Mouse (Mus musculus): ENCODE data around the gene Slc30a10. TPM values are rescaled to one million over a fixed set of nuclear protein-coding genes. Genes with fewer than 3 reads are reported as not detected.

Gene Slc30a10
- polyA plus RNA-seq (2015; fragmentation: Nextera tagmentation; extraction: Ambion mirVana) = 8.3 and 10.0 TPM in 2 replicates

DNA sequence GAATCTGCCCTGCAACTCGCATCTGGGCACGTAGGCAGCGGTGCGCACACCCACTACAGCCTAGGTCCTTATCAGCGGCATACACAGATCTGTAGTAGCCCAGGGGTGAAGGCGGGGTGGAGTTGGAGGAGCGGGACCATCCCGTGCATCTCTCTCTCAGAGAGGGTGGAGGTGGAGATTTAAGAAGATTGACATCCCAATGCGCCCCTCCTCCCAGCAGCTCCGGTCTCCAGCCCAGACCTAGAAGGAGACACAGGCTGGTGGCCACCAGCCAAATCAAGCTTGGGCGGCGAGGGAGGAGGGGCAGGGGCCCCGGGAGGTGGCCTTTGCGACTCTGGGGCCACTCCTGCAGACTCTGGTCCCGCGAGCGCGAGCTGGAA, at the start of gene Slc30a10:
Slc30a10 (plus strand) TSS at position 274 of the 380 bp plus-strand sequence.
- peak; percentile 92 for ATAC-seq
- no peaks in the 10 kb centered on the region for H3K9me3 ChIP-seq (ENCODE audit: control insufficient read depth, low read length)
- peaks cover 10% of the 10 kb centered on the region for H3K4me1 ChIP-seq (ENCODE audit: control insufficient read depth, insufficient read depth, low read depth, low read length)
- H3K27me3 ChIP-seq (replicated peaks; ENCODE audit: control insufficient read depth, insufficient read depth, low read length) = no peaks in the 10 kb centered on the region
- H3K9ac ChIP-seq (ENCODE audit: low read depth, low read length) = peak within 1 kb of the TSS; percentile 83
- no peaks in the 10 kb centered on the region for H3K36me3 ChIP-seq (ENCODE audit: control insufficient read depth, insufficient read depth, low read length)
- 1% methylated on average over 18 of the region's 18 CpGs for WGBS
- H3K4me3 ChIP-seq (ENCODE audit: low read length) = peak within 1 kb of the TSS; percentile 62
- H3K27ac ChIP-seq (ENCODE audit: low read depth, low read length) = peak within 1 kb of the TSS; percentile 73
- peak within 1 kb of the TSS; percentile 67 for H3K4me2 ChIP-seq (ENCODE audit: low read length)

DNA sequence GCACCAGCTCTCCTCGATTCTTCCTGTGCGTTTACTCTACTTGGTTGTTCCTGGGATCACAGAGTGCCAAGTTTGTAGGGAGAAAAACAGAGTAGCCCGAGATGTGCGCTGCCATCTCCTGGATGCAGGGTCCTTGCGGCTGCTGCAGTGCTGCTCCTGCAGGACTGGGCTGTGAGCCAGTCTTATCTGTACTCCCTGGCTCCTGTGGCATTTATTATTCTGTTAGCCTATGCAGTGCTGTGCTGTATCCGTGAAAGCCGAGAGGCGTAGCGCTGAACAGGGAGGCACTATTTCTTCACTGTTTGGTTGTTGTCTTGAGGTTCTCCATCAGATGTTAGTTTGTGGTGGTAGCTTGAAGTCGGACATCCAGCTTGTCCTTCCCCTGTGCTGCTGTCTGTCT, 48.7 kb upstream of the Slc30a10 start:
- peaks cover 40% of the 10 kb centered on the region for H3K36me3 ChIP-seq (ENCODE audit: control insufficient read depth, insufficient read depth, low read length)
- no peak overlapping the region for H3K4me3 ChIP-seq (ENCODE audit: low read length)
- no peak overlapping the region for H3K27ac ChIP-seq (ENCODE audit: low read depth, low read length)
- no peaks in the 10 kb centered on the region for H3K27me3 ChIP-seq (replicated peaks; ENCODE audit: control insufficient read depth, insufficient read depth, low read length)
- no peak for ATAC-seq
- no peaks in the 10 kb centered on the region for H3K4me1 ChIP-seq (ENCODE audit: control insufficient read depth, insufficient read depth, low read depth, low read length)
- H3K9me3 ChIP-seq (ENCODE audit: control insufficient read depth, low read length) = no peaks in the 10 kb centered on the region
- WGBS = 89% methylated on average over 10 of the region's 10 CpGs
- no peak overlapping the region for H3K9ac ChIP-seq (ENCODE audit: low read depth, low read length)
- H3K4me2 ChIP-seq (ENCODE audit: low read length) = no peak overlapping the region

DNA sequence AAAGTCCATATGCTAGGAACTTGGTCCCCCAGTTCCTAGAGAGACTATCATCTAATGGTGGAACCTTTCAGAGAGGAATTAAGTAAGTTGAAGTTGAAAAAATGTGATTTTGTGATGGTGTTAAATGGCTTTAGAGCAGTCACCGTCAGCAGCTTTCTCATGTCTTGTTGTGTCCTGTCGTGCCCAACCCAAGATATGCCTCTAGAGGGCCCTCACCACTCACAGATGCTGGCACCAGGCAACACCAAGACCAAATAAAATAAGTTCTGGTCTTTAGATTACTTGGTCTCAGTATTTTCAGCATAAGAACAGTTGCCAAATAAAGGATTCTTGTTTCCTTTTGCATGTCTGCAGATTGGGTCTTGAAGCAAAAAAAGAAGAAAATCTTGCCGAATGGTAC, 44.8 kb upstream of the Slc30a10 start:
- no peak for ATAC-seq
- Histone ChIP-seq H3K4me1 (ENCODE audit: control insufficient read depth, insufficient read depth, low read depth, low read length) (no peaks in the 10 kb centered on the region), H3K9ac (ENCODE audit: low read depth, low read length) (no peak overlapping the region), H3K27me3 (replicated peaks; ENCODE audit: control insufficient read depth, insufficient read depth, low read length) (no peaks in the 10 kb centered on the region), H3K27ac (ENCODE audit: low read depth, low read length) (no peak overlapping the region), H3K9me3 (ENCODE audit: control insufficient read depth, low read length) (no peaks in the 10 kb centered on the region), H3K4me3 (ENCODE audit: low read length) (no peak overlapping the region), H3K36me3 (ENCODE audit: control insufficient read depth, insufficient read depth, low read length) (peaks cover 34% of the 10 kb centered on the region), H3K4me2 (ENCODE audit: low read length) (no peak overlapping the region)
- 71% methylated on average over 3 of the region's 3 CpGs for WGBS

DNA sequence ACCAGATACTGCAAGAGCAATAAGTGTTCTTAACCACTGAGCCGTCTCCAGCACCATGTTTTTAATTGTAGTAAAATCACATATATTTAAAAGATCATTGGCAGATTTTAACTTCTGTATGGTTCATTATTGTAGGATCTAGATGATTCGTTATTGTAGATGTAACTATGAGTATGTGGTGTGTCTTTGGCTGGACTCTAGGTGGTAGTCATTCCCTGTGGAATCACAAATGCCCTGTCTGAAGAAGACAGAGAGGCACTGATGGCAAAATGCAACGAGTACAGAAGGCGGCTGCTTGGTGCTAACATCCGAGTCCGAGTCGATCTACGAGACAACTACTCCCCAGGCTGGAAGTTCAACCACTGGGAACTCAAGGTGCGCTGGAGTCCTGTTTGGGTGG, 36.6 kb upstream of the Slc30a10 start:
- Histone ChIP-seq H3K9ac (ENCODE audit: low read depth, low read length) (no peak overlapping the region), H3K27me3 (replicated peaks; ENCODE audit: control insufficient read depth, insufficient read depth, low read length) (no peaks in the 10 kb centered on the region), H3K9me3 (ENCODE audit: control insufficient read depth, low read length) (no peaks in the 10 kb centered on the region), H3K36me3 (ENCODE audit: control insufficient read depth, insufficient read depth, low read length) (peaks cover 50% of the 10 kb centered on the region), H3K4me2 (ENCODE audit: low read length) (no peak overlapping the region), H3K4me3 (ENCODE audit: low read length) (no peak overlapping the region), H3K27ac (ENCODE audit: low read depth, low read length) (no peak overlapping the region), H3K4me1 (ENCODE audit: control insufficient read depth, insufficient read depth, low read depth, low read length) (no peaks in the 10 kb centered on the region)
- WGBS = 93% methylated on average over 9 of the region's 9 CpGs
- ATAC-seq = no peak

DNA sequence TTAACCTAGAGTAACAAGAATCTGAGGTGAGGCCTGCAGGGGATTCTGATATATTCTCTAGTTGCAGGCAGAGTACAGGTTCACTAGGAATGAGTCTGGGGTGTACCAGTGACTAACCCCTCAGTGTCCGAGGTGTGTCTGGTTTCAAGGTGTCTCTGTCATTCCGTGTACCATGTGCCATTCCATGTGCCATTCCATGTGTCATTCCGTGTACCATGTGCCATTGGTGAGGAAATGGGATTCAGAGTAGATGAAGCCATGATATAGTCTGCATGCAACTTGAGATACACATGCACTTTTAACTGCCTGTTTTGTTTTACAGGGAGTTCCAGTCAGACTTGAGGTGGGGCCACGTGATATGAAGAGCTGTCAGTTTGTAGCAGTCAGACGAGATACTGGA, 34.8 kb upstream of the Slc30a10 start:
- Histone ChIP-seq H3K27me3 (replicated peaks; ENCODE audit: control insufficient read depth, insufficient read depth, low read length) (no peaks in the 10 kb centered on the region), H3K4me2 (ENCODE audit: low read length) (no peak overlapping the region), H3K27ac (ENCODE audit: low read depth, low read length) (no peak overlapping the region), H3K4me1 (ENCODE audit: control insufficient read depth, insufficient read depth, low read depth, low read length) (no peaks in the 10 kb centered on the region), H3K4me3 (ENCODE audit: low read length) (no peak overlapping the region), H3K36me3 (ENCODE audit: control insufficient read depth, insufficient read depth, low read length) (peaks cover 47% of the 10 kb centered on the region), H3K9me3 (ENCODE audit: control insufficient read depth, low read length) (no peaks in the 10 kb centered on the region), H3K9ac (ENCODE audit: low read depth, low read length) (no peak overlapping the region)
- no peak for ATAC-seq
- WGBS = 92% methylated on average over 5 of the region's 5 CpGs

DNA sequence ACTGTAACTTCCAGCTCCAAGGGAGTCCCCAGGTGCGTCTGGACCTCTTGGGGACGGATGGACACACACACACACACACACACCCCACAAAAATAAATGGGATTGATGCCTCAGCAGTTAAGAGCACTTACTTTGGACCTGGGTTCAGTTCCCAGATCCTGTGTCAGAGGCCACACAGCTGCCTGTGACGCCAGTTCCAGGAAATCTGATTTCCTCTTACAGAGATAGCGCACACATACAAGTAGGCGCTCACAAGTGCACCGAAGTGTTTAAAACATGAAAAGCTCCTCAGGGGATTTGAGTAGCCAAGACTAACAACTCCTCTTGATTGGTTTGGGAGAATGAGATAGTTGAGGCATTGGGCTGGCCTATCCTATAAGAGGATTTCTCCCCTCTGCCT, 33.9 kb upstream of the Slc30a10 start:
- Histone ChIP-seq H3K4me2 (ENCODE audit: low read length) (no peak overlapping the region), H3K9ac (ENCODE audit: low read depth, low read length) (no peak overlapping the region), H3K36me3 (ENCODE audit: control insufficient read depth, insufficient read depth, low read length) (peaks cover 47% of the 10 kb centered on the region), H3K9me3 (ENCODE audit: control insufficient read depth, low read length) (no peaks in the 10 kb centered on the region), H3K4me3 (ENCODE audit: low read length) (no peak overlapping the region), H3K4me1 (ENCODE audit: control insufficient read depth, insufficient read depth, low read depth, low read length) (no peaks in the 10 kb centered on the region), H3K27ac (ENCODE audit: low read depth, low read length) (no peak overlapping the region), H3K27me3 (replicated peaks; ENCODE audit: control insufficient read depth, insufficient read depth, low read length) (no peaks in the 10 kb centered on the region)
- no peak for ATAC-seq
- WGBS = 93% methylated on average over 6 of the region's 6 CpGs

DNA sequence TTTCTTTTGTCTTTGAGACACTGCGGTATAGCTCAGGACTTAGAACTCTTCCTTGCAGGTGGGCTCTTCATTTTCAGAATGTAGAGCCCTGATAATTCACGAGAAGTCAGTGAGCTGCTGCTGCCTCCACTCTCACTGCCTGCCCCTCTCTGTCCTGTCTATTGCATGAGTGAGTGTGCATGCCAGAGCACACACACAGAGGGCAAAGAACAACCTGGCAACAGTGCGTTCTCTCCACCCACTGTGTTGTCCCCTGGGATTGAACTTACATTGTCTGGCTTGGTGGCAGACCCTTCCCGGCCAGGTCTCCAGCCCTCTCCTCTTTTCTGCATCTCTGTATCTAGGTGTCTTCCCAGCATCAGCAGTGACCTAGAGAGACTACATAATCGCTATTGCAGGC, 28.1 kb upstream of the Slc30a10 start:
- WGBS = 91% methylated on average over 5 of the region's 5 CpGs
- peaks cover 19% of the 10 kb centered on the region for H3K36me3 ChIP-seq (ENCODE audit: control insufficient read depth, insufficient read depth, low read length)
- H3K4me3 ChIP-seq (ENCODE audit: low read length) = no peak overlapping the region

DNA sequence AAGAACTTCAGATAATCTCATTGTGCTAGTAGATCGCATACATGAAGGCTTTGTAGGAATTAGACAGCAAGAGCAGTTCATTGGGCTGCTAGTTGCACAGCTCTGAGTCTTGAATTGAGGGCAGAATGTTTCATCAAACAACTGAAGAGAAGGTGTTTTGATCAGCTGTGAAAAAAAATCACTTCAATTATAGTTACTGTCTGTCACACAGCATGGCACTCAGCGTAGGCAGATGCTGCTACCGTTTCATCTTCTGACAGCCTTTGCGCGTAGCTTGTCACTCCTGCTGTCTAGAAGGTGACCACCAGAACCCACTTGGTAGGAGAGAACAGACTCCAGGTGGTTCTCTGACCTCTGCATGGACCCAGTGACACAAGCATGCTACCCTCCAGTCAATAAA, 24.2 kb upstream of the Slc30a10 start:
- Histone ChIP-seq H3K4me1 (ENCODE audit: control insufficient read depth, insufficient read depth, low read depth, low read length) (no peaks in the 10 kb centered on the region), H3K9me3 (ENCODE audit: control insufficient read depth, low read length) (no peaks in the 10 kb centered on the region), H3K27me3 (replicated peaks; ENCODE audit: control insufficient read depth, insufficient read depth, low read length) (no peaks in the 10 kb centered on the region), H3K9ac (ENCODE audit: low read depth, low read length) (no peak overlapping the region), H3K27ac (ENCODE audit: low read depth, low read length) (no peak overlapping the region), H3K4me2 (ENCODE audit: low read length) (no peak overlapping the region), H3K4me3 (ENCODE audit: low read length) (no peak overlapping the region), H3K36me3 (ENCODE audit: control insufficient read depth, insufficient read depth, low read length) (peaks cover 9% of the 10 kb centered on the region)
- ATAC-seq = peak; percentile 45; the same call in 1 of the 2 replicates
- 88% methylated on average over 5 of the region's 5 CpGs for WGBS

More for the DNA sequence above, 28.1 kb upstream of the Slc30a10 start:
- no peaks in the 10 kb centered on the region for H3K27me3 ChIP-seq (replicated peaks; ENCODE audit: control insufficient read depth, insufficient read depth, low read length)
- ATAC-seq = no peak
- no peaks in the 10 kb centered on the region for H3K9me3 ChIP-seq (ENCODE audit: control insufficient read depth, low read length)
- H3K9ac ChIP-seq (ENCODE audit: low read depth, low read length) = no peak overlapping the region
- H3K4me1 ChIP-seq (ENCODE audit: control insufficient read depth, insufficient read depth, low read depth, low read length) = no peaks in the 10 kb centered on the region
- H3K4me2 ChIP-seq (ENCODE audit: low read length) = no peak overlapping the region
- no peak overlapping the region for H3K27ac ChIP-seq (ENCODE audit: low read depth, low read length)

DNA sequence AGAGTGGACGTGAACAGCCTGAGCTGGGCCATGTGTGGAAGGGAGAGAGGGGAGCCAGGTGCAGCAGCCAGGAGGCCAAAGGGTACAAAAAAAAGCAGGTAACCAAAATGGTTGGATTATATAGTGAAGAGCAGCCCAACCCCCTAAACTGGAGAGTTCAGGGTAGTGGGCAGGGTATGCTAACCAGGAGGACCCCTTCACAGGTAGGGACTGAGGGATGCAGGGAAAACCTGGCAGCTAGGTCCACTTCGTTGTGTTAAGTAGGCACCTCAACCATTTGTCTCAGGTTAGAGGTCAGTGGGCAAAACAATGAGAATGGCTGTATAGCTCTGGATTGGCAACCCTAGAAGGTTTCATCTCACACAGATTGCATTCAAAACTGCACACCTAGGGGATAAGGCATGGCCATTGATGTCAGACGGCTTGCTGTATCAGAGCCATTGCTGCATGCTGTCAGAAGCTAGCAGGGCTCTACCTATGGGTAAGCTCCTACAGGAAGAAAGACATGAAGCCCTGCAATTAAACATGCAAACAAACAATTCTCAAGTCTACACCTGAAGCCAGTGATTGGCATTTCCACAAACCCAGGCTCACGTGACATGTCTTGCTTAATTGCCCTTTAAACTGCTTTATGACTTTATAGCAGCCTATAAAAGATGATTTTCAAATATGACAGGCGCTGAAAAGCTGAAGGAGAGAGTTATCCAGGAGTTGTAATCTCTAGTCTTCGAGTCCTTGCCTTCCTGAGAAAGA, 23.2 kb upstream of the Slc30a10 start:
- 88% methylated on average over 6 of the region's 6 CpGs for WGBS
- Histone ChIP-seq H3K9me3 (ENCODE audit: control insufficient read depth, low read length) (no peaks in the 10 kb centered on the region), H3K27ac (ENCODE audit: low read depth, low read length) (no peak overlapping the region), H3K4me2 (ENCODE audit: low read length) (no peak overlapping the region), H3K4me3 (ENCODE audit: low read length) (no peak overlapping the region), H3K4me1 (ENCODE audit: control insufficient read depth, insufficient read depth, low read depth, low read length) (no peaks in the 10 kb centered on the region), H3K9ac (ENCODE audit: low read depth, low read length) (no peak overlapping the region), H3K36me3 (ENCODE audit: control insufficient read depth, insufficient read depth, low read length) (peaks cover 9% of the 10 kb centered on the region), H3K27me3 (replicated peaks; ENCODE audit: control insufficient read depth, insufficient read depth, low read length) (no peaks in the 10 kb centered on the region)
- no peak for ATAC-seq
